18 mouse cellular contexts compared by ENCODE assay signal in genomic region chr10:105189746-105190145, GRCm38 (mm10).
"Had no signal": no experiment of that assay in that cellular context is flagged by ENCODE, and none has a peak within 500 bp of the region (broad histone marks: within the 10 kb centered on the region; RNA-seq: fewer than 3 reads in every experiment).

No protein-coding gene starts in this region.

- H3K27ac ChIP-seq: kidney, postnatal 0 days; limb, embryonic 12.5 days; liver, embryonic 13.5 days; lung, embryonic 15.5 days; macrophage; neural tube, embryonic 12.5 days; stomach, embryonic 15.5 days had no signal

- H3K4me1 ChIP-seq: limb, embryonic 12.5 days; liver, embryonic 13.5 days had no signal

- DNase-seq: kidney, adult 11 months; kidney, adult 9 months; kidney, postnatal 36 days; layer of hippocampus, adult 9-11 months; layer of hippocampus, postnatal 36 days; liver; liver, embryonic 13.5 days; liver, postnatal 0 days; lung, postnatal 14 days; thymus, adult 2 months; thymus, postnatal 25 days had no signal

- H3K36me3 ChIP-seq: liver, embryonic 13.5 days; lung, embryonic 15.5 days; neural tube, embryonic 12.5 days; stomach, embryonic 15.5 days had no signal

- H3K4me3 ChIP-seq: limb, embryonic 12.5 days; liver, embryonic 13.5 days; lung, embryonic 15.5 days; megakaryocyte, embryonic 14.5 days; neural tube, embryonic 12.5 days; stomach, embryonic 15.5 days had no signal

- H3K27me3 ChIP-seq: limb, embryonic 12.5 days; liver, embryonic 13.5 days; lung, embryonic 15.5 days; megakaryocyte, embryonic 14.5 days; neural tube, embryonic 12.5 days; stomach, embryonic 15.5 days had no signal

- H3K9ac ChIP-seq: limb, embryonic 12.5 days; liver, embryonic 13.5 days; liver, postnatal 0 days; lung, embryonic 15.5 days; neural tube, embryonic 12.5 days; stomach, embryonic 15.5 days had no signal

- ATAC-seq: liver, postnatal 0 days had no signal

- H3K9me3 ChIP-seq: limb, embryonic 12.5 days; liver, embryonic 13.5 days; lung, embryonic 15.5 days; megakaryocyte, embryonic 14.5 days; neural tube, embryonic 12.5 days; stomach, embryonic 15.5 days had no signal

- H3K4me2 ChIP-seq: limb, embryonic 12.5 days; liver, embryonic 13.5 days; lung, embryonic 15.5 days; neural tube, embryonic 12.5 days; stomach, embryonic 15.5 days had no signal
